Mouse (Mus musculus) adrenal gland, adult 8-10 months (tissue): Measurements from ENCODE around the gene Cxcl1. TPM values are rescaled to one million over a fixed set of nuclear protein-coding genes. Genes with fewer than 3 reads are reported as not detected.

Source experiments
- DNase-seq: peaks from one replicate; pipeline ENCODE4 v3.0.0; 2022
- total RNA-seq, 4 experiments: library from RNA; stranded (reverse); gene quantifications; 2 replicates each; pipeline ENCODE4 v1.2.4; 2022

Gene Cxcl1
- total RNA-seq, 4 experiments from 2014 or later = 0.49 to 2.1 (median 0.67) TPM

DNA sequence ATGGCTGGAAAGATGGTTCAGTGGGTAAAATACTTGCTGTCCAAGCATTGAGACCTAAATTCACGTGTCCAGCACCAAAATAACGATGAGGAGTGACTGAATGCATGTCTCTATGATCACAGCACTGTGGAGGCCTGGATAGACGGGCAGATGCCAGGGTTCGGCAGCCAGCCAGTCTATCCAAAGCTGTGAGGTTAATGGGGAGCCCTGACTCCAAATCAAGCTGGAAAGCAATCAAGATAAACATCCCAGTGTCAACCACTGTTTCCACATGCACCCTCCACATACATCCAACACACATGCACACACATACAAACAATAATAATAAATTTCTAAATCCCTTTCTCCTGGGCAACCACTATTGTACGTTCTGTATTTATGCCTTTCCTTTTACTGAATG, 2.4 kb upstream of the Cxcl1 start:
- no peak for DNase-seq

GRCm38 (mm10) chr5:90891464-90891813, 398 bp downstream of the Cxcl1 start:
- DNase-seq = no peak

GRCm38 (mm10) chr5:90894231-90894630, 3.2 kb downstream of the Cxcl1 start:
- no peak for DNase-seq

DNA sequence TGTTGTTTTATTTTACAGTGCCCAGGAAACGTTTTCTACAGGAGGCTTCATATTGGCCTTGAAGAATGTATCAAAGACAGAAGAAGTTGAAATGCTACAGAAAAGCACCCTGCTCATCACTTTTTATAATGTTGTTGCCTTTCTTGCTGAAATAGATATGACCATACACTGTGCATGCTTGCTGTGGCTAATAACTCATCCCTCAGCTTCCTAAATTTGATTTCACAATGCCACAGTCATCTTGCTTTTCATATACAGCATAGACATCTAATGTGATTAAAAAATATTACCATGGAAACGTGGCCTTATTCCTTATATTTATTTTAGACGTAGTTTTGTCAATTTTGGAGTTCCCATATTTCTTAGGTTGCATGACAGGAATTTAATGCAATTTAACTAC, 6.4 kb downstream of the Cxcl1 start:
- no peak for DNase-seq

- no peak for DNase-seq
Measured at GRCm38 (mm10) chr5:90899308-90899707, 8.3 kb downstream of the Cxcl1 start.

DNA sequence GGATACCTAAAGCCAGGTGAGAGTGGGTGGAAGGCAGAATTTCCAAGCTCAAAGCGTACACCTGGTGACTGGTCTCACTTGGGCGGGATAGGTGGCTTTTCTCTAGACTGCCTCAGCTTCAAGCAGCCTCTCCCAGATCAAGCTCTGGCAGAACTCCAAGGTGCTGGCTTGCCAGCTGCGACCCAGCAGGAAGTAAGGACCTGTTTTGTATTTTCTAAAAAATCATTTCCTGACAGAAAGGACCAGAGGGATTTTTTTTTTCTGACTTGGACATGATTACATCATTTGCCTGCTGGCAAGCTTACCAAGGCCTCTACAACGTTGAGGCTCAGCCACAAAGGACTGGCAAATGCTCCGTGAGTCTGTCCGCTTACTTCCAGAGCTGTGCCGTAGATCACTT, 9.1 kb downstream of the Cxcl1 start:
- DNase-seq = peak; percentile 59

DNA sequence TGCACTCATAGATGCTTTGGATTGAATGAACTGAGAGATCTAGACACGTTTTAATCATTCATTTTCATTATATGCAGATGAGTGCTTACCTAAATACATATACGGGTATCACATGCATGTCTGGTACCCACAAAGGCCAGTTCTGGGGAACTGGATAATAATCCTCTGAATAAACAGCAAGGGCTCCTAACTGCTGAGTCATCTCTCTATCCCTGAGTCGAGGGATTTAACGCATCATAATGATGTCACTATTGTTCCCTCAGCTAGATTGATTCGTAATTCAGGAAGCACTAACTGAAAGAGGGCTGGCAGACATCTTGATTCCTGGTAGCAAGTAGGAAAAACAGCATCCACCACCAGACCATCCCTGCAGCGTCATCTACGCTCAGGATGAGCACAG, 9.6 kb downstream of the Cxcl1 start:
- no peak for DNase-seq

GRCm38 (mm10) chr5:90902380-90903260, 11.6 kb downstream of the Cxcl1 start:
- DNase-seq = no peak

- no peak for DNase-seq
Measured at GRCm38 (mm10) chr5:90903339-90904020, 12.4 kb downstream of the Cxcl1 start, which contains the start of gene Cxcl2. TSS of gene Cxcl2 (plus strand) at chr5:90903871.

GRCm38 (mm10) chr5:90908983-90909382, 17.9 kb downstream of the Cxcl1 start:
- peak; percentile 30 for DNase-seq

- no peak for DNase-seq
Measured at GRCm38 (mm10) chr5:90919495-90919894, 28.5 kb downstream of the Cxcl1 start.

GRCm38 (mm10) chr5:90922958-90923357, 31.9 kb downstream of the Cxcl1 start:
- DNase-seq = no peak

GRCm38 (mm10) chr5:90930546-90930945, 39.5 kb downstream of the Cxcl1 start:
- no peak for DNase-seq

GRCm38 (mm10) chr5:90930971-90931851, 40.2 kb downstream of the Cxcl1 start, which contains the start of gene Mthfd2l:
TSS of gene Mthfd2l (plus strand) at chr5:90931117.
- peak; percentile 78 for DNase-seq

- DNase-seq = no peak
Measured at GRCm38 (mm10) chr5:90931911-90932310, 40.9 kb downstream of the Cxcl1 start.

GRCm38 (mm10) chr5:90936706-90937105, 45.7 kb downstream of the Cxcl1 start:
- no peak for DNase-seq

Other genes with a start within 250 kb of the Cxcl1 start
- gene Cxcl5, start 131.9 kb upstream of the Cxcl1 start, total RNA-seq = not detected
- gene Ppbp, start 122.7 kb upstream of the Cxcl1 start, total RNA-seq = 1 to 10 TPM; 1.1 to 2.0 (median 1.5) TPM
- gene Pf4, start 118.8 kb upstream of the Cxcl1 start, total RNA-seq = 10 to 100 TPM in 2 of 4 experiments, 1 to 10 TPM in 2; 7.5 to 15.6 (median 11.1) TPM
- not detected for gene Cxcl3, start 105.1 kb upstream of the Cxcl1 start, total RNA-seq
- not detected for gene Cxcl15, start 96.7 kb upstream of the Cxcl1 start, total RNA-seq
- gene Cxcl2, start 12.6 kb downstream of the Cxcl1 start, total RNA-seq = 1 to 10 TPM in 1 of 4 experiments, under 1 TPM in 3; 0.22 to 1.1 (median 0.62) TPM
- gene Mthfd2l, start 39.9 kb downstream of the Cxcl1 start, total RNA-seq = 10 to 100 TPM; 15.7 to 20.5 (median 18.5) TPM
- under 1 TPM in 1 of 4 experiments, not detected in 3; 0.23 TPM for gene Epgn, start 136.2 kb downstream of the Cxcl1 start, total RNA-seq
- gene Ereg, start 183.4 kb downstream of the Cxcl1 start, total RNA-seq = under 1 TPM in 2 of 4 experiments, not detected in 2; 0.09 to 0.17 TPM
- not detected for gene Areg, start 248.4 kb downstream of the Cxcl1 start, total RNA-seq